In the genomic region with DNA sequence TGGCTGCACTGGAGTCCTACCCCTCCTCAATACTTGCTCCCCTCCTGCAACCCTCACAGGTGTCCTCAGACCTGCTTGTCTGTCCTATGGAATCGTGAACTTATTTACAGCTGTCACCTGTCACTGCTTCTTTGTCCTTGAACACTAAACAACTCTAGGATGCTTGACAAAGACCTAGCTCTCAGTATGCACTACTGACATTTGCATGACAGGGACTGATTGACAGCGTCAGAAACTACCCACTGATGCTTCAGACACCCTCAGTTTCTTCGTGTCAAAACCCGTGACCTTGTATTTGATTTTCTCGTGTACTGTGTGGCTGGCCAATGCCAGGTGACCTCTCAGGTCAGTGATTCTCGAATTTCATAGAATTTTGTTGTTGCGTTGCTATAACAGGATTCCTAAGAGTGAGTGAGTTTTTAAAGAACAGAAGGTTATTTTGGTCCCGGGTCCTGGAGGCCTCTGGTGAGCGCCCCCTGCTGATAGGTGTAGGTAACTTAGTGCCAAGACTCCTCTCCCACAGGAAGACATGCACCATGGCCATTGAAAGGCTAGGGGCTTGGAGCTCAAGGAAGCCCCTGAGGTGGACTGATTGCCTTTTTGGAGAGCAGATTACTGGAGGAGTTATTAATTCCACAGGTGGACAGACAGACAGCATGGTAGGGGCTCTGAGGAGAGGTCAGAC, we compare ENCODE assay signal across 8 mouse cellular contexts. TPM values are rescaled to one million over a fixed set of nuclear protein-coding genes. Genes with fewer than 3 reads are reported as not detected.
A peak's percentile ranks its signal among the peaks of the same experiment; 100 is the strongest.
DNase-seq lines count a peak whose midpoint lies in the region; ATAC-seq and TF ChIP-seq lines count a peak whose summit lies in the region.
"Had no signal": no experiment of that assay in that cellular context is flagged by ENCODE, and none has a peak within 500 bp of the region (broad histone marks: within the 10 kb centered on the region; RNA-seq: fewer than 3 reads in every experiment).

No protein-coding gene starts in this region.

- H3K27me3 ChIP-seq in hindbrain, postnatal 0 days (ENCODE audit: insufficient read depth, low read length) = no peaks in the 10 kb centered on the region
- H3K27me3 ChIP-seq in hindbrain, embryonic 14.5 days (ENCODE audit: control insufficient read depth, insufficient read depth, low read length) = no peaks in the 10 kb centered on the region
- no peaks in the 10 kb centered on the region for H3K27me3 ChIP-seq in E14TG2a.4 (ENCODE audit: insufficient read depth, low read length)

- H3K27ac ChIP-seq in hindbrain, postnatal 0 days = no peak overlapping the region
- H3K27ac ChIP-seq in hindbrain, embryonic 14.5 days = no peak overlapping the region
- H3K27ac ChIP-seq: heart, embryonic 15.5 days had no signal

- DNase-seq in hindbrain, postnatal 0 days (ENCODE audit: low spot score) = no peak
- DNase-seq in hindbrain, embryonic 14.5 days (ENCODE audit: low spot score) = no peak
- DNase-seq in 416B (ENCODE audit: low read depth) = peak; percentile 32
- peak; percentile 43 for DNase-seq in lung, postnatal 10 days

- H3K4me3 ChIP-seq in hindbrain, postnatal 0 days (ENCODE audit: low read length) = no peak overlapping the region
- H3K4me3 ChIP-seq in hindbrain, embryonic 14.5 days (replicated peaks; ENCODE audit: low read length) = no peak overlapping the region
- no peak overlapping the region for H3K4me3 ChIP-seq in E14TG2a.4 (replicated peaks; ENCODE audit: low read length)
- H3K4me3 ChIP-seq: heart, embryonic 15.5 days had no signal

- H3K9me3 ChIP-seq in hindbrain, postnatal 0 days (ENCODE audit: low read length) = no peaks in the 10 kb centered on the region
- H3K9me3 ChIP-seq in hindbrain, embryonic 14.5 days (ENCODE audit: control insufficient read depth, low read length) = no peaks in the 10 kb centered on the region
- peaks cover 5% of the 10 kb centered on the region; the same call in 1 of the 2 replicates for H3K9me3 ChIP-seq in E14TG2a.4 (ENCODE audit: low read length)
- H3K9me3 ChIP-seq: heart, embryonic 15.5 days had no signal

- no peak for ATAC-seq in hindbrain, postnatal 0 days
- ATAC-seq in hindbrain, embryonic 14.5 days (ENCODE audit: low FRiP score) = no peak
- ATAC-seq in inflammation-experienced regulatory T-cells, adult 6 months = no peak
- ATAC-seq in erythroid progenitor cell, adult 5-6 weeks (replicated peaks; ENCODE audit: low FRiP score, poor library complexity, severe bottlenecking) = no peak

- no peak overlapping the region for H3K4me2 ChIP-seq in hindbrain, postnatal 0 days (ENCODE audit: low read depth, low read length)
- no peak overlapping the region for H3K4me2 ChIP-seq in hindbrain, embryonic 14.5 days (replicated peaks)
- H3K4me2 ChIP-seq: heart, embryonic 15.5 days had no signal

- 75% methylated on average over 9 of the region's 9 CpGs for WGBS in hindbrain, postnatal 0 days
- 78% methylated on average over 9 of the region's 9 CpGs for WGBS in hindbrain, embryonic 14.5 days

- H3K9ac ChIP-seq in hindbrain, postnatal 0 days (replicated peaks; ENCODE audit: low read length) = no peak overlapping the region
- H3K9ac ChIP-seq in hindbrain, embryonic 14.5 days = no peak overlapping the region
- H3K9ac ChIP-seq: heart, embryonic 15.5 days had no signal

- H3K4me1 ChIP-seq in hindbrain, postnatal 0 days (ENCODE audit: insufficient read depth, low read length) = 0 out of 2 replicates have a peak, but pooled peaks cover 4% of the 10 kb centered on the region
- 0 out of 2 replicates have a peak, but pooled peaks cover 3% of the 10 kb centered on the region for H3K4me1 ChIP-seq in hindbrain, embryonic 14.5 days (replicated peaks; ENCODE audit: control insufficient read depth, insufficient read depth, low read length)
- H3K4me1 ChIP-seq in E14TG2a.4 (replicated peaks; ENCODE audit: low read depth, low read length) = peaks cover 60% of the 10 kb centered on the region

- H3K36me3 ChIP-seq in hindbrain, postnatal 0 days (ENCODE audit: insufficient read depth, low read length) = no peaks in the 10 kb centered on the region
- H3K36me3 ChIP-seq in hindbrain, embryonic 14.5 days (replicated peaks; ENCODE audit: control insufficient read depth, insufficient read depth) = no peaks in the 10 kb centered on the region
- H3K36me3 ChIP-seq in E14TG2a.4 (ENCODE audit: insufficient read depth, low read length) = no peaks in the 10 kb centered on the region
- H3K36me3 ChIP-seq: heart, embryonic 15.5 days had no signal

- TF ChIP-seq CTCF in hindbrain, postnatal 0 days (IDR thresholded peaks at IDR 0.05; ENCODE audit: low read depth) = peak; percentile 37
- peak; percentile 75 for TF ChIP-seq CTCF in E14TG2a.4 (conservative IDR thresholded peaks at IDR 0.05; ENCODE audit: low read length)

RNA-seq across cellular contexts. Expression of gene Slc45a1, which starts 8.1 kb away (rescaled TPM):
- 49.6 and 51.3 TPM in 2 replicates for total RNA-seq in hindbrain, postnatal 0 days (2014; rRNA removed)
- polyA plus RNA-seq in hindbrain, postnatal 0 days (2015; fragmentation: Nextera tagmentation; extraction: Ambion mirVana) = 41.7 and 47.5 TPM in 2 replicates
- polyA plus RNA-seq in hindbrain, embryonic 14.5 days (2014; fragmentation: Nextera tagmentation; extraction: Ambion mirVana) = 35.9 and 37.9 TPM in 2 replicates
- under 1 TPM in 1 of 3 experiments, not detected in 2; 0.15 TPM for polyA plus RNA-seq in inflammation-experienced regulatory T-cells, adult 6 months (2017; shearing (Covaris generic))
- not detected in 2 replicates for total RNA-seq in erythroid progenitor cell, adult 5-6 weeks (2015; ENCODE audit: low replicate concordance)
- not detected in 2 replicates for total RNA-seq in erythroid progenitor cell, adult 5-6 weeks (2017; ENCODE audit: low replicate concordance)
- polyA plus RNA-seq: heart, embryonic 15.5 days had no signal

Comparison
In these comparisons a context has a peak if more than half of its experiments do, and no peak if none do; other contexts are left out.
1. DNase-seq: peak in 416B (single experiment) and lung, postnatal 10 days (single experiment); none in hindbrain, postnatal 0 days (single experiment) and hindbrain, embryonic 14.5 days (single experiment).
2. RNA of gene Slc45a1, which starts 8.1 kb away (polyA plus RNA-seq): 41.7 to 47.5 TPM in hindbrain, postnatal 0 days and 35.9 to 37.9 TPM in hindbrain, embryonic 14.5 days; 0.15 TPM in inflammation-experienced regulatory T-cells, adult 6 months; every median in the first group is over 10 times any median in the second.